Mouse (Mus musculus): ENCODE measurements around the gene Itga11.

Itga11 gene

GRCm38 (mm10) chr9:62668503-62668902 is 9.1 kb upstream of the Itga11 start:
- no peak for TF ChIP-seq POU5F1 (IDR thresholded peaks at IDR 0.05; ENCODE audit: borderline replicate concordance, low read length)
- TF ChIP-seq CTCF (conservative IDR thresholded peaks at IDR 0.05; ENCODE audit: low read length): no peak
- TF ChIP-seq NANOG (IDR thresholded peaks at IDR 0.05; ENCODE audit: borderline replicate concordance, low read length): no peak
- Histone ChIP-seq H3K36me3 (ENCODE audit: insufficient read depth, low read length) (no peaks in the 10 kb centered on the region), H3K4me1 (replicated peaks; ENCODE audit: low read depth, low read length) (no peaks in the 10 kb centered on the region)

GRCm38 (mm10) chr9:62673241-62673640 is 4.4 kb upstream of the Itga11 start:
- Histone ChIP-seq H3K27me3 (ENCODE audit: insufficient read depth, low read length) (peaks cover 36% of the 10 kb centered on the region), H3K9me3 (ENCODE audit: low read length) (no peaks in the 10 kb centered on the region), H3K4me3 (replicated peaks; ENCODE audit: low read length) (no peak overlapping the region), H3K4me1 (replicated peaks; ENCODE audit: low read depth, low read length) (peaks cover 15% of the 10 kb centered on the region), H3K36me3 (ENCODE audit: insufficient read depth, low read length) (no peaks in the 10 kb centered on the region)
- TF ChIP-seq NANOG (IDR thresholded peaks at IDR 0.05; ENCODE audit: borderline replicate concordance, low read length) (no peak), CTCF (conservative IDR thresholded peaks at IDR 0.05; ENCODE audit: low read length) (no peak), POU5F1 (IDR thresholded peaks at IDR 0.05; ENCODE audit: borderline replicate concordance, low read length) (no peak)

More at GRCm38 (mm10) chr9:62668503-62668902, 9.1 kb upstream of the Itga11 start:
- Histone ChIP-seq H3K27me3 (ENCODE audit: insufficient read depth, low read length) (no peaks in the 10 kb centered on the region), H3K4me3 (replicated peaks; ENCODE audit: low read length) (no peak overlapping the region), H3K9me3 (ENCODE audit: low read length) (no peaks in the 10 kb centered on the region)

- TF ChIP-seq NANOG (IDR thresholded peaks at IDR 0.05; ENCODE audit: borderline replicate concordance, low read length) (no peak), CTCF (conservative IDR thresholded peaks at IDR 0.05; ENCODE audit: low read length) (no peak), POU5F1 (IDR thresholded peaks at IDR 0.05; ENCODE audit: borderline replicate concordance, low read length) (no peak)
- Histone ChIP-seq H3K36me3 (ENCODE audit: insufficient read depth, low read length) (no peaks in the 10 kb centered on the region), H3K9me3 (ENCODE audit: low read length) (no peaks in the 10 kb centered on the region), H3K4me1 (replicated peaks; ENCODE audit: low read depth, low read length) (peaks cover 27% of the 10 kb centered on the region), H3K27me3 (ENCODE audit: insufficient read depth, low read length) (peaks cover 54% of the 10 kb centered on the region), H3K4me3 (replicated peaks; ENCODE audit: low read length) (no peak overlapping the region)
Measured at GRCm38 (mm10) chr9:62675172-62675571, 2.5 kb upstream of the Itga11 start.

- H3K27me3 ChIP-seq (ENCODE audit: insufficient read depth, low read length): peaks cover 76% of the 10 kb centered on the region
- no peaks in the 10 kb centered on the region for H3K36me3 ChIP-seq (ENCODE audit: insufficient read depth, low read length)
- H3K4me3 ChIP-seq (replicated peaks; ENCODE audit: low read length): peak overlapping the region; percentile 62
- TF ChIP-seq POU5F1 (IDR thresholded peaks at IDR 0.05; ENCODE audit: borderline replicate concordance, low read length) (no peak), NANOG (IDR thresholded peaks at IDR 0.05; ENCODE audit: borderline replicate concordance, low read length) (no peak), CTCF (conservative IDR thresholded peaks at IDR 0.05; ENCODE audit: low read length) (no peak)
- no peaks in the 10 kb centered on the region for H3K9me3 ChIP-seq (ENCODE audit: low read length)
- H3K4me1 ChIP-seq (replicated peaks; ENCODE audit: low read depth, low read length): peaks cover 27% of the 10 kb centered on the region
Measured at GRCm38 (mm10) chr9:62678550-62679155, 1.0 kb downstream of the Itga11 start.

GRCm38 (mm10) chr9:62679398-62679797 is 1.8 kb downstream of the Itga11 start:
- H3K4me3 ChIP-seq (replicated peaks; ENCODE audit: low read length): no peak overlapping the region
- peaks cover 77% of the 10 kb centered on the region for H3K27me3 ChIP-seq (ENCODE audit: insufficient read depth, low read length)
- no peaks in the 10 kb centered on the region for H3K36me3 ChIP-seq (ENCODE audit: insufficient read depth, low read length)
- peaks cover 27% of the 10 kb centered on the region for H3K4me1 ChIP-seq (replicated peaks; ENCODE audit: low read depth, low read length)
- TF ChIP-seq POU5F1 (IDR thresholded peaks at IDR 0.05; ENCODE audit: borderline replicate concordance, low read length): no peak
- no peak for TF ChIP-seq CTCF (conservative IDR thresholded peaks at IDR 0.05; ENCODE audit: low read length)
- no peak for TF ChIP-seq NANOG (IDR thresholded peaks at IDR 0.05; ENCODE audit: borderline replicate concordance, low read length)
- no peaks in the 10 kb centered on the region for H3K9me3 ChIP-seq (ENCODE audit: low read length)

- Histone ChIP-seq H3K4me3 (replicated peaks; ENCODE audit: low read length) (no peak overlapping the region), H3K27me3 (ENCODE audit: insufficient read depth, low read length) (peaks cover 49% of the 10 kb centered on the region), H3K9me3 (ENCODE audit: low read length) (no peaks in the 10 kb centered on the region), H3K36me3 (ENCODE audit: insufficient read depth, low read length) (no peaks in the 10 kb centered on the region), H3K4me1 (replicated peaks; ENCODE audit: low read depth, low read length) (0 out of 2 replicates have a peak, but pooled peaks cover under 1% of the 10 kb centered on the region)
- TF ChIP-seq CTCF (conservative IDR thresholded peaks at IDR 0.05; ENCODE audit: low read length) (no peak), POU5F1 (IDR thresholded peaks at IDR 0.05; ENCODE audit: borderline replicate concordance, low read length) (no peak), NANOG (IDR thresholded peaks at IDR 0.05; ENCODE audit: borderline replicate concordance, low read length) (no peak)
Measured at GRCm38 (mm10) chr9:62684311-62684710, 6.7 kb downstream of the Itga11 start.

- no peak overlapping the region for H3K4me3 ChIP-seq (replicated peaks; ENCODE audit: low read length)
- H3K4me1 ChIP-seq (replicated peaks; ENCODE audit: low read depth, low read length): peaks cover 14% of the 10 kb centered on the region
- TF ChIP-seq POU5F1 (IDR thresholded peaks at IDR 0.05; ENCODE audit: borderline replicate concordance, low read length): no peak
- no peak for TF ChIP-seq NANOG (IDR thresholded peaks at IDR 0.05; ENCODE audit: borderline replicate concordance, low read length)
- no peak for TF ChIP-seq CTCF (conservative IDR thresholded peaks at IDR 0.05; ENCODE audit: low read length)
- H3K9me3 ChIP-seq (ENCODE audit: low read length): no peaks in the 10 kb centered on the region
- H3K27me3 ChIP-seq (ENCODE audit: insufficient read depth, low read length): peaks cover 44% of the 10 kb centered on the region
- H3K36me3 ChIP-seq (ENCODE audit: insufficient read depth, low read length): no peaks in the 10 kb centered on the region
Measured at GRCm38 (mm10) chr9:62689748-62690147, 12.1 kb downstream of the Itga11 start.

- Histone ChIP-seq H3K9me3 (ENCODE audit: low read length) (no peaks in the 10 kb centered on the region), H3K36me3 (ENCODE audit: insufficient read depth, low read length) (no peaks in the 10 kb centered on the region), H3K4me3 (replicated peaks; ENCODE audit: low read length) (no peak overlapping the region), H3K27me3 (ENCODE audit: insufficient read depth, low read length) (peaks cover 41% of the 10 kb centered on the region), H3K4me1 (replicated peaks; ENCODE audit: low read depth, low read length) (peaks cover 14% of the 10 kb centered on the region)
- TF ChIP-seq NANOG (IDR thresholded peaks at IDR 0.05; ENCODE audit: borderline replicate concordance, low read length): no peak
Measured at GRCm38 (mm10) chr9:62694054-62694453, 16.4 kb downstream of the Itga11 start.

- Histone ChIP-seq H3K36me3 (ENCODE audit: insufficient read depth, low read length) (no peaks in the 10 kb centered on the region), H3K27me3 (ENCODE audit: insufficient read depth, low read length) (peaks cover 39% of the 10 kb centered on the region), H3K4me3 (replicated peaks; ENCODE audit: low read length) (no peak overlapping the region), H3K4me1 (replicated peaks; ENCODE audit: low read depth, low read length) (peaks cover 14% of the 10 kb centered on the region), H3K9me3 (ENCODE audit: low read length) (no peaks in the 10 kb centered on the region)
- TF ChIP-seq POU5F1 (IDR thresholded peaks at IDR 0.05; ENCODE audit: borderline replicate concordance, low read length) (no peak), CTCF (conservative IDR thresholded peaks at IDR 0.05; ENCODE audit: low read length) (no peak), NANOG (IDR thresholded peaks at IDR 0.05; ENCODE audit: borderline replicate concordance, low read length) (no peak)
Measured at GRCm38 (mm10) chr9:62695210-62695609, 17.6 kb downstream of the Itga11 start.

Data from E14TG2a.4 (cell line).